Comparison of ENCODE assay signal across 8 mouse cellular contexts in genomic region chr7:75398904-75399724, GRCm38 (mm10). TPM values are rescaled to one million over a fixed set of nuclear protein-coding genes. Genes with fewer than 3 reads are reported as not detected.
DNase-seq lines count a peak whose midpoint lies in the region; ATAC-seq lines count a peak whose summit lies in the region.

No protein-coding gene starts in this region.

- no peak overlapping the region for H3K4me3 ChIP-seq in hindbrain, embryonic 11.5 days (ENCODE audit: low read depth, low read length)
- H3K4me3 ChIP-seq in hindbrain, embryonic 12.5 days, result no peak overlapping the region
- no peak overlapping the region for H3K4me3 ChIP-seq in hindbrain, embryonic 16.5 days (ENCODE audit: low read length)
- no peak overlapping the region for H3K4me3 ChIP-seq in stomach, embryonic 15.5 days (replicated peaks)

- peak; percentile 57; the same call in 1 of the 2 replicates for ATAC-seq in hindbrain, embryonic 11.5 days (ENCODE audit: low FRiP score)
- no peak for ATAC-seq in hindbrain, embryonic 12.5 days (ENCODE audit: low FRiP score)
- peak; percentile 90 for ATAC-seq in frontal cortex, adult (ENCODE audit: low TSS enrichment)
- 0 out of 2 replicates have a peak, but pooled peaks have one; percentile 69 for ATAC-seq in hindbrain, embryonic 16.5 days
- ATAC-seq in megakaryocyte-erythroid progenitor cell, adult 5-6 weeks (replicated peaks; ENCODE audit: low FRiP score, low TSS enrichment, poor library complexity, severe bottlenecking), result peak; percentile 90
- peak; percentile 64; the same call in 1 of the 2 replicates for ATAC-seq in stomach, embryonic 15.5 days (ENCODE audit: insufficient read depth, low FRiP score, low read depth)

- intact Hi-C loops in left cerebral cortex, postnatal 10 days (cut with DNase I), result no loop called here

- H3K9me3 ChIP-seq in hindbrain, embryonic 11.5 days (ENCODE audit: control insufficient read depth, low read length), result no peaks in the 10 kb centered on the region
- no peaks in the 10 kb centered on the region for H3K9me3 ChIP-seq in hindbrain, embryonic 12.5 days (replicated peaks)
- H3K9me3 ChIP-seq in hindbrain, embryonic 16.5 days (ENCODE audit: control insufficient read depth, low read length), result no peaks in the 10 kb centered on the region
- H3K9me3 ChIP-seq in stomach, embryonic 15.5 days, result no peaks in the 10 kb centered on the region

- H3K9ac ChIP-seq in hindbrain, embryonic 11.5 days (ENCODE audit: low read depth, low read length), result no peak overlapping the region
- no peak overlapping the region for H3K9ac ChIP-seq in hindbrain, embryonic 12.5 days
- no peak overlapping the region for H3K9ac ChIP-seq in hindbrain, embryonic 16.5 days (ENCODE audit: low read depth, low read length)
- H3K9ac ChIP-seq in stomach, embryonic 15.5 days, result no peak overlapping the region

- H3K27me3 ChIP-seq in hindbrain, embryonic 11.5 days (ENCODE audit: control insufficient read depth, insufficient read depth, low read length), result no peaks in the 10 kb centered on the region
- H3K27me3 ChIP-seq in hindbrain, embryonic 12.5 days, result no peaks in the 10 kb centered on the region
- H3K27me3 ChIP-seq in hindbrain, embryonic 16.5 days (replicated peaks; ENCODE audit: control insufficient read depth, insufficient read depth, low read length), result no peaks in the 10 kb centered on the region
- no peaks in the 10 kb centered on the region for H3K27me3 ChIP-seq in stomach, embryonic 15.5 days (replicated peaks)

- peak; percentile 64 for DNase-seq in hindbrain, embryonic 11.5 days (ENCODE audit: low spot score)
- DNase-seq in adrenal gland, postnatal 36 days, result peak; percentile 66 to 71
- DNase-seq in left cerebral cortex, postnatal 10 days (ENCODE audit: extremely low spot score in 1 of 2, low spot score in 2 of 2), result peak; percentile 22 to 47

- H3K36me3 ChIP-seq in hindbrain, embryonic 11.5 days (ENCODE audit: control insufficient read depth, insufficient read depth, low read length), result no peaks in the 10 kb centered on the region
- no peaks in the 10 kb centered on the region for H3K36me3 ChIP-seq in hindbrain, embryonic 12.5 days
- H3K36me3 ChIP-seq in hindbrain, embryonic 16.5 days (ENCODE audit: control insufficient read depth, insufficient read depth, low read length), result no peaks in the 10 kb centered on the region
- H3K36me3 ChIP-seq in stomach, embryonic 15.5 days, result no peaks in the 10 kb centered on the region

- 56% methylated on average over 7 of the region's 7 CpGs for WGBS in hindbrain, embryonic 11.5 days
- WGBS in hindbrain, embryonic 12.5 days, result 55% methylated on average over 7 of the region's 7 CpGs
- 55% methylated on average over 7 of the region's 7 CpGs for WGBS in hindbrain, embryonic 16.5 days
- WGBS in stomach, embryonic 15.5 days, result 43% methylated on average over 7 of the region's 7 CpGs

- no peak overlapping the region for H3K27ac ChIP-seq in hindbrain, embryonic 11.5 days (ENCODE audit: low read depth, low read length)
- H3K27ac ChIP-seq in hindbrain, embryonic 12.5 days, result no peak overlapping the region
- H3K27ac ChIP-seq in hindbrain, embryonic 16.5 days (ENCODE audit: low read depth, low read length), result no peak overlapping the region
- peak overlapping the region; percentile 40; the same call in 1 of the 2 replicates for H3K27ac ChIP-seq in stomach, embryonic 15.5 days

- H3K4me1 ChIP-seq in hindbrain, embryonic 11.5 days (replicated peaks; ENCODE audit: control insufficient read depth, insufficient read depth, low read length), result no peaks in the 10 kb centered on the region
- H3K4me1 ChIP-seq in hindbrain, embryonic 12.5 days, result no peaks in the 10 kb centered on the region
- H3K4me1 ChIP-seq in hindbrain, embryonic 16.5 days (ENCODE audit: control insufficient read depth, insufficient read depth, low read depth, low read length), result no peaks in the 10 kb centered on the region
- H3K4me1 ChIP-seq in stomach, embryonic 15.5 days, result peaks cover 8% of the 10 kb centered on the region; the same call in 1 of the 2 replicates

- H3K4me2 ChIP-seq in hindbrain, embryonic 11.5 days (replicated peaks; ENCODE audit: low read depth, low read length), result no peak overlapping the region
- H3K4me2 ChIP-seq in hindbrain, embryonic 12.5 days (replicated peaks), result no peak overlapping the region
- no peak overlapping the region for H3K4me2 ChIP-seq in hindbrain, embryonic 16.5 days (ENCODE audit: low read length)
- no peak overlapping the region for H3K4me2 ChIP-seq in stomach, embryonic 15.5 days

RNA-seq across cellular contexts. Expression of gene Akap13, which starts 56.2 kb away (rescaled TPM):
- polyA plus RNA-seq in hindbrain, embryonic 11.5 days (2014; fragmentation: Nextera tagmentation; extraction: Ambion mirVana), result 25.0 and 32.1 TPM in 2 replicates
- 32.3 and 35.2 TPM in 2 replicates for polyA plus RNA-seq in hindbrain, embryonic 12.5 days (2016; fragmentation: Nextera tagmentation; extraction: Ambion mirVana)
- total RNA-seq in adrenal gland, postnatal 36 days (2021), result 10 to 100 TPM; 56.6 to 73.3 TPM
- 13.0 and 15.6 TPM in 2 replicates for polyA plus RNA-seq in hindbrain, embryonic 16.5 days (2015; fragmentation: Nextera tagmentation; extraction: Ambion mirVana)
- total RNA-seq in left cerebral cortex, postnatal 10 days (2021), result 10 to 100 TPM; 23.3 to 25.8 TPM
- total RNA-seq in megakaryocyte-erythroid progenitor cell, adult 5-6 weeks (2014; fragmentation: Nextera tagmentation), result 74.9 and 87.9 TPM in 2 replicates
- 63.3 and 152 TPM in 2 replicates for total RNA-seq in megakaryocyte-erythroid progenitor cell, adult 5-6 weeks (2017)
- polyA plus RNA-seq in stomach, embryonic 15.5 days (2015; fragmentation: Nextera tagmentation; extraction: Ambion mirVana), result 36.8 and 38.6 TPM in 2 replicates
